Mouse (Mus musculus) erythroblast, embryonic 14.5 days (primary cell): ENCODE measurements around the gene Slc6a17. TPM values are rescaled to one million over a fixed set of nuclear protein-coding genes. Genes with fewer than 3 reads are reported as not detected.

Experiments
- H3K27me3 ChIP-seq: 2 replicates; pipeline ENCODE4 v1.6.1; 2012; ENCODE audit warnings: inconsistent platforms; ENCODE audit not compliant: control insufficient read depth
- H3K36me3 ChIP-seq: 2 replicates; pipeline ENCODE4 v1.6.1; 2012; ENCODE audit warnings: mild to moderate bottlenecking, inconsistent platforms; ENCODE audit not compliant: control insufficient read depth
- H3K4me1 ChIP-seq: 2 replicates; pipeline ENCODE4 v1.6.1; 2012; ENCODE audit warnings: inconsistent platforms; ENCODE audit not compliant: control insufficient read depth
- H3K4me3 ChIP-seq: replicated peaks from 2 replicates; pipeline ENCODE3; 2012; ENCODE audit warnings: moderate library complexity, mild to moderate bottlenecking, inconsistent platforms
- H3K9me3 ChIP-seq: 2 replicates; pipeline ENCODE4 v1.6.1; 2012; ENCODE audit warnings: low read length, inconsistent platforms, mixed read lengths; ENCODE audit not compliant: control insufficient read depth
- GATA1 ChIP-seq: IDR thresholded peaks from 2 replicates; pipeline ENCODE4 v1.6.1; 2012; ENCODE audit warnings: low read length, inconsistent platforms, mixed read lengths
- TAL1 ChIP-seq: IDR thresholded peaks from 3 replicates; pipeline ENCODE4 v1.6.1; 2012; ENCODE audit warnings: low read length, inconsistent platforms, mixed read lengths
- polyA plus RNA-seq: library from polyadenylated mRNA; stranded (reverse); fragments of >175 nt; gene quantifications from 2 replicates; pipeline ENCODE4 v1.2.3, GENCODE M21; 2012

Slc6a17 gene
- polyA plus RNA-seq, 1 experiment = not detected

GRCm38 (mm10) chr3:107459196-107459772, 58.5 kb downstream of the Slc6a17 start, which contains the start of gene Kcnc4:
Gene Kcnc4, minus strand, starts transcription at chr3:107459552.
- Histone ChIP-seq H3K4me1 (no peaks in the 10 kb centered on the region), H3K27me3 (peaks cover 75% of the 10 kb centered on the region), H3K4me3 (no peak within 1 kb of the TSS), H3K36me3 (no peaks in the 10 kb centered on the region), H3K9me3 (0 out of 2 replicates have a peak, but pooled peaks cover 2% of the 10 kb centered on the region)
- TF ChIP-seq GATA1 = no peak
- no peak for TF ChIP-seq TAL1

GRCm38 (mm10) chr3:107458528-107459195, 59.2 kb downstream of the Slc6a17 start:
- Histone ChIP-seq H3K4me1 (no peaks in the 10 kb centered on the region), H3K36me3 (no peaks in the 10 kb centered on the region), H3K9me3 (0 out of 2 replicates have a peak, but pooled peaks cover 2% of the 10 kb centered on the region), H3K4me3 (no peak overlapping the region), H3K27me3 (peaks cover 75% of the 10 kb centered on the region)
- TF ChIP-seq TAL1 (no peak), GATA1 (no peak)

GRCm38 (mm10) chr3:107458104-107458503, 59.7 kb downstream of the Slc6a17 start:
- no peak overlapping the region for H3K4me3 ChIP-seq
- no peaks in the 10 kb centered on the region for H3K4me1 ChIP-seq
- peaks cover 75% of the 10 kb centered on the region for H3K27me3 ChIP-seq
- 0 out of 2 replicates have a peak, but pooled peaks cover 2% of the 10 kb centered on the region for H3K9me3 ChIP-seq
- no peak for TF ChIP-seq TAL1
- TF ChIP-seq GATA1 = no peak
- H3K36me3 ChIP-seq = no peaks in the 10 kb centered on the region

GRCm38 (mm10) chr3:107454280-107454679, 63.5 kb downstream of the Slc6a17 start:
- H3K36me3 ChIP-seq = no peaks in the 10 kb centered on the region
- TF ChIP-seq TAL1 (no peak), GATA1 (no peak)
- peaks cover 43% of the 10 kb centered on the region for H3K27me3 ChIP-seq
- no peaks in the 10 kb centered on the region for H3K9me3 ChIP-seq
- no peaks in the 10 kb centered on the region for H3K4me1 ChIP-seq
- no peak overlapping the region for H3K4me3 ChIP-seq

- H3K36me3 ChIP-seq = no peaks in the 10 kb centered on the region
- no peak overlapping the region for H3K4me3 ChIP-seq
- no peak for TF ChIP-seq TAL1
- no peaks in the 10 kb centered on the region for H3K27me3 ChIP-seq
- no peaks in the 10 kb centered on the region for H3K9me3 ChIP-seq
- no peaks in the 10 kb centered on the region for H3K4me1 ChIP-seq
These were observed 71.0 kb downstream of the Slc6a17 start for GRCm38 (mm10) chr3:107446822-107447221.

- Histone ChIP-seq H3K27me3 (no peaks in the 10 kb centered on the region), H3K4me3 (no peak overlapping the region), H3K9me3 (no peaks in the 10 kb centered on the region), H3K4me1 (no peaks in the 10 kb centered on the region), H3K36me3 (no peaks in the 10 kb centered on the region)
- no peak for TF ChIP-seq GATA1
- TF ChIP-seq TAL1 = no peak
These were observed 74.0 kb downstream of the Slc6a17 start for GRCm38 (mm10) chr3:107443866-107444265.

GRCm38 (mm10) chr3:107442191-107442590, 75.6 kb downstream of the Slc6a17 start:
- H3K36me3 ChIP-seq = no peaks in the 10 kb centered on the region
- TF ChIP-seq GATA1 (no peak), TAL1 (no peak)
- H3K9me3 ChIP-seq = no peaks in the 10 kb centered on the region
- no peaks in the 10 kb centered on the region for H3K4me1 ChIP-seq
- H3K27me3 ChIP-seq = no peaks in the 10 kb centered on the region
- H3K4me3 ChIP-seq = no peak overlapping the region

GRCm38 (mm10) chr3:107441306-107441705, 76.5 kb downstream of the Slc6a17 start:
- H3K36me3 ChIP-seq = no peaks in the 10 kb centered on the region
- H3K27me3 ChIP-seq = no peaks in the 10 kb centered on the region
- no peaks in the 10 kb centered on the region for H3K9me3 ChIP-seq
- H3K4me3 ChIP-seq = no peak overlapping the region
- H3K4me1 ChIP-seq = no peaks in the 10 kb centered on the region
- TF ChIP-seq GATA1 (no peak), TAL1 (no peak)

- H3K27me3 ChIP-seq = no peaks in the 10 kb centered on the region
- H3K9me3 ChIP-seq = no peaks in the 10 kb centered on the region
- no peak overlapping the region for H3K4me3 ChIP-seq
- H3K4me1 ChIP-seq = no peaks in the 10 kb centered on the region
- H3K36me3 ChIP-seq = no peaks in the 10 kb centered on the region
- TF ChIP-seq GATA1 = no peak
These were observed 78.5 kb downstream of the Slc6a17 start for GRCm38 (mm10) chr3:107439280-107439679.
